Mouse (Mus musculus): ENCODE data around the gene Sult5a1.

Sult5a1 gene

DNA sequence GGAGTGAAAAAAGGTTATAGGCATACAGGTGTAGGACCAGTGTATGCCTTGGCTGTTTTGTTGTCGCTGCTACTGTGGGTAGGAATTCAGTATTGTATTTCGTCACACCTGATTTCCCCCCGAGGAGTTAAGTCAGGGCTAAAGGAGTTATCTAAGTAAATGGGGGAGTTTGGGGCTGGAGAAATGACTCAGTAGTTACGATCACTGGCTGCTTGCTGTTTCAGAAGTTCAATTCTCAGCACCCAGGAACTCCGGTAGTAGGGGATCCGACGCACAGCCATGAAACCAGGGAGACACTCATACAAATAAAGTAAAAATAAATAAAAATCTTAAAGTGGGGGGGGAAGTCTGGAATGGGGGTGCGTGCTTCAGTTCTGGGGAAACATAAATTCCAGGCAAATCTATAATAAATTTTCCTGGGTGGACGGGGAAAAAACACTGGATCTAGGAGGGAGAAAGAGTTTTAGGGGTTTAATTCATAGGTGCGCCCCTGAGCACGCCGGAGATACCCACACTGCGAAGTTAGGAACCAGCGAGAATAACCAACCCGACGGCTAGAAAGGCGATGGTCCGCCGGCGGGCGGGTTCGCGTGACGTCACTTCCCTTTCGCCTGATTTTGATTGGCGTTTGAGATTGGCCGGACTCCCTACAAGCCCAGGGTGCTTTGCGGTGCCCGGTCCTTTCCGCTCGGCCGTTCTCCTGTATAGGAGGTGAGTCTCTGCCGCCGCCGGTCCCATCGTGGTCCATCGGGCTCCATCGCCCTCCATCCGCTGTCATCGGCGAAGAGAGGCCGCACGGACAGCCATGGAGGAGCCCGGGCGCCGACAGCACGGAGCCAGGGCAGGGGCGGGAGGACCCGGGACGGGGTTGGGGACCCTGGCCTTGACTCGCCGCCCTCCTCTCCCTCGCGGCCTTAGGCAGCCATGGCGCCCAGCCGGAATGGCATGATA is 56.1 kb downstream of the Sult5a1 start, which contains the start of gene Rpl13:
Gene Rpl13, plus strand, starts transcription at position 616 of the 951 bp plus-strand sequence.
- DNase-seq (ENCODE audit: low read depth, low spot score), result peak; percentile 90

DNA sequence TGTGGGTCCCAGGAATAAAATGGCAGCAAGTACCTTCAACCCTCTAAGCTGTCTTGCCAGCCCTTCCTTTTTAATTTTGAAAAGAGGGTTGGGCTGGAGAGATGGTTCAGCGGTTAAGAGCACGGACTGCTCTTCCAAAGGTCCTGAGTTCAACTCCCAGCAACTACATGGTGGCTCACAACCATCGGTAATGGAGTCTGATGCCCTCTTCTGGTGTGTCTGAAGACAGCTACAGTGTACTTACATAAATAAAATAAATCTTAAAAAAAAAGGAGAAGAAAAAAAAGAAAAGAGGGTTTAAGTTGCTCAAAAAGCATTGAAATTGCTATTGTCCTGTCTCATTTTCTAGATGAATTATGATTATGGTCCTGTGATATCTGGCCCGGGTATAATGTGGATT is 56.9 kb downstream of the Sult5a1 start:
- DNase-seq (ENCODE audit: low read depth, low spot score), result no peak

DNA sequence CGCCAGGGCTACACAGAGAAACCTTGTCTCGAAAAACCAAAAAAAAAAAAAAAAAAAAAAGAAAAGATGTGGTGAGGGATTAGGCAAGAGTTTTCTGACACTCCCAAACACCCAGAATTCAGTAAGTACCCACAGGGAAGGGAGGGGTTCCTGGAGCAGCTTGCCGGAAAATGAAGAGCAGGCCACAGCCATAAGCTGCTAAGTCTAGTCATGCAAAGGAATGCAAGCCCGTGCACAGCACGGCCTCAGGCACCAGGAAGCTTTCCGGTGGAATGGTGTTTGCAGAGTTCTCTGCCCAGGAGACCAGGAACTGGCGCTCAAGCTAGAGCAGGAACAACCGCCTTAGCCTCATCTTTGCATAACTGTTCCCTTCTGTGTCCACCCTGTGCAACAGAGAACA is 57.8 kb downstream of the Sult5a1 start:
- DNase-seq (ENCODE audit: low read depth, low spot score), result no peak

DNA sequence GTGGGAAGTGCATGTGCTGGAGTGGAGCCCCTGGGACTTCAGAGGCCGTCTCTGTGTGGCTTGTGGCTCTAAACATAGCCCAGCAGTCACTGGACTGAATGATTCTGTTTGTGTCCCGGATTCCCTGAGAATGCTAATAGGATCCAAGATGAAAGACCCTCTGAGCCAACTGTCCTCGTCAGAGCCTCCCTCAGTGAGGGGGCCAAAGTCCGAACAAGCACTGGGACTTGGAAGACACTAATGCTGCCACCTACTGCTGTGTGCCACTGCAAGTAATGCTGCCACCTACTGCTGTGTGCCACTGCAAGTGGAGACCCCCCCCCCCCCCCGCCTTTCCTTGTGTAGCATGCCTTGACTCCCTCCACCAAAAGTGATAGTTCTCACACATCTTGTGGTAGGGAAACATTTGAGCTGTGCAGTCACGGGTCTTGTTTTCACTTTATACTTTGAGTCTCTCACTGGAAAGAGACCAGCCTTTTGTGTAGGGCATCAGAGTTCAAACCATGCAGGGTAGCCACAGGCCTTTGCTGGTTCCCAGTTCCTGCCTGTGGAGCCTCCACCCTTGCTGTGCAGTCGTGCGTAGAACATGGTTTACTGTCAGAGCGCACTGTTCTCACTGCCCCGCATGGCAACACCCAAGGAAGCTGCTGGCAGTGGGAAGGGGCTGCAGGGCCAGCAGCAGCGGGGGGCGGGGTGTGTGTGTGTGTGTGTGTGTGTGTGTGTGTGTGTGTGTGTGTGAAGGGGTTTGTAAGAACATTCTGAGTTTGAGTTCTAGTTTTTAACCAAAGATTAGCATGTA is 60.1 kb downstream of the Sult5a1 start:
- DNase-seq (ENCODE audit: low read depth, low spot score), result no peak

DNA sequence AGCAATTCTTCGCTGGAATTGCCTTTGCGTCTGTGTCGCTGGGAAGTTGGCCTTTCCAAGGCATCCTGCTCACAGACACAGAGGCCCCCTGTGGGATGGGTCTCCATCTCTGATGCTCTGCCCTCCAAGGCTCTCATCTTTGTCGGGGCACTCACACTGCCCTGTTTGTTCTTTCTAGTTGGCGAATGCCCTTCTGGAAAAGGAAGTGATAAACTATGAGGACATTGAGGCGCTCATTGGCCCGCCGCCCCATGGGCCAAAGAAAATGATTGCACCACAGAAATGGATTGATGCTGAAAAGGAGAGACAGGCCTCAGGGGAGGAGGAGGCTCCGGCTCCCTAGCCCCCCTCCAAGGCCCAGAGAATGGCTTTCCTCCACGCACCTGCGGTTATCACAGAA is 60.9 kb downstream of the Sult5a1 start:
- DNase-seq (ENCODE audit: low read depth, low spot score), result no peak
